Mouse (Mus musculus) lung, postnatal 0 days (tissue): ENCODE measurements around the gene Pkn2. TPM values are rescaled to one million over a fixed set of nuclear protein-coding genes. Genes with fewer than 3 reads are reported as not detected.

Experiments
- ATAC-seq: fragments of 200-750 bp; cut with Nextera tagmentation; 2 replicates; pipeline ENCODE4 v1.8.0; 2017; ENCODE audit warnings: moderate library complexity
- DNase-seq: peaks from one replicate; pipeline ENCODE4 v3.0.0-alpha.2; 2016; ENCODE audit warnings: low spot score
- H3K27ac ChIP-seq: fragments of 300-500 bp; sonication (generic); 2 replicates; pipeline ENCODE4 v1.5.1; 2014; ENCODE audit warnings: antibody characterized with exemption, mild to moderate bottlenecking, low read length, mixed read lengths
- H3K27me3 ChIP-seq: fragments of 300-500 bp; sonication (generic); replicated peaks from 2 replicates; pipeline ENCODE4 v1.6.1; 2014; ENCODE audit warnings: low read length, mixed read lengths; ENCODE audit not compliant: insufficient read depth
- H3K36me3 ChIP-seq: fragments of 300-500 bp; sonication (generic); 2 replicates; pipeline ENCODE4 v1.6.1; 2014; ENCODE audit warnings: low read length, mixed read lengths; ENCODE audit not compliant: insufficient read depth
- H3K4me1 ChIP-seq: fragments of 300-500 bp; sonication (generic); 2 replicates; pipeline ENCODE4 v1.6.1; 2014; ENCODE audit warnings: antibody characterized with exemption, low read depth, low read length, mixed read lengths; ENCODE audit not compliant: insufficient read depth
- H3K4me2 ChIP-seq: fragments of 300-500 bp; sonication (generic); replicated peaks from 2 replicates; pipeline ENCODE4 v1.6.1; 2014; ENCODE audit warnings: low read depth, mild to moderate bottlenecking, low read length, moderate library complexity, mixed read lengths
- H3K4me3 ChIP-seq: fragments of 300-500 bp; sonication (generic); 2 replicates; pipeline ENCODE4 v1.5.1; 2014; ENCODE audit warnings: low read depth, low read length
- H3K9ac ChIP-seq: fragments of 300-500 bp; sonication (generic); replicated peaks from 2 replicates; pipeline ENCODE4 v1.6.1; 2014; ENCODE audit warnings: low read depth, mild to moderate bottlenecking
- H3K9me3 ChIP-seq: fragments of 300-500 bp; sonication (generic); 2 replicates; pipeline ENCODE4 v1.6.1; 2016; ENCODE audit warnings: low read length, mixed read lengths
- CTCF ChIP-seq: IDR thresholded peaks from 2 replicates; pipeline ENCODE4 v1.5.1; 2016; ENCODE audit warnings: antibody characterized with exemption, mild to moderate bottlenecking
- EP300 ChIP-seq: IDR thresholded peaks from 2 replicates; pipeline ENCODE4 v1.6.1; 2016; ENCODE audit warnings: antibody characterized with exemption, mild to moderate bottlenecking, control low read depth
- WGBS: fragments of 180-500 bp; shearing (Covaris S2); extraction: QIAGEN DNeasy Blood & Tissue Kit; methylation state at CpG from one replicate; pipeline ENCODE4 v1.1.7; 2014; 5-methylcytosine and 5-hydroxymethylcytosine counted together
- polyA plus RNA-seq: library from polyadenylated mRNA; unstranded; fragments of >200 nt; fragmentation: Nextera tagmentation; extraction: Ambion mirVana; gene quantifications from 2 replicates; pipeline ENCODE4 v1.2.1, GENCODE M21; 2015

Gene Pkn2
- polyA plus RNA-seq, 1 experiment from 2014 or later, result 57.5 TPM

- ATAC-seq, result no peak
- TF ChIP-seq EP300, result no peak
- TF ChIP-seq CTCF, result no peak
- no peaks in the 10 kb centered on the region for H3K9me3 ChIP-seq
- H3K36me3 ChIP-seq, result no peaks in the 10 kb centered on the region
- no peak overlapping the region for H3K4me2 ChIP-seq
- no peaks in the 10 kb centered on the region for H3K4me1 ChIP-seq
- H3K27me3 ChIP-seq, result no peaks in the 10 kb centered on the region
- no peak overlapping the region for H3K9ac ChIP-seq
- no peak overlapping the region for H3K4me3 ChIP-seq
- WGBS, result 79% methylated on average over 7 of the region's 7 CpGs
- no peak for DNase-seq
- H3K27ac ChIP-seq, result no peak overlapping the region
These were observed 123.2 kb downstream of the Pkn2 start for GRCm38 (mm10) chr3:142758593-142758992.

- H3K9ac ChIP-seq, result no peak overlapping the region
- H3K9me3 ChIP-seq, result no peaks in the 10 kb centered on the region
- no peak overlapping the region for H3K4me3 ChIP-seq
- no peak overlapping the region; the same call in 1 of the 2 replicates for H3K4me2 ChIP-seq
- DNase-seq (no peak), ATAC-seq (no peak; the same call in 1 of the 2 replicates)
- no peaks in the 10 kb centered on the region for H3K27me3 ChIP-seq
- 23% methylated on average over 12 of the region's 12 CpGs for WGBS
- H3K27ac ChIP-seq, result no peak overlapping the region
- no peak for TF ChIP-seq CTCF
- H3K4me1 ChIP-seq, result no peaks in the 10 kb centered on the region
- no peaks in the 10 kb centered on the region for H3K36me3 ChIP-seq
These were observed 124.0 kb downstream of the Pkn2 start for GRCm38 (mm10) chr3:142757841-142758240.

GRCm38 (mm10) chr3:142755132-142755867 is 126.5 kb downstream of the Pkn2 start:
- TF ChIP-seq EP300 (no peak), CTCF (no peak)
- no peaks in the 10 kb centered on the region for H3K9me3 ChIP-seq
- 83% methylated on average over 18 of the region's 18 CpGs for WGBS
- H3K27me3 ChIP-seq, result no peaks in the 10 kb centered on the region
- no peaks in the 10 kb centered on the region for H3K36me3 ChIP-seq
- H3K4me1 ChIP-seq, result no peaks in the 10 kb centered on the region
- ATAC-seq (no peak), DNase-seq (no peak)
- H3K4me3 ChIP-seq, result no peak overlapping the region
- H3K27ac ChIP-seq, result no peak overlapping the region
- H3K4me2 ChIP-seq, result no peak overlapping the region
- no peak overlapping the region for H3K9ac ChIP-seq

GRCm38 (mm10) chr3:142749131-142749530 is 132.7 kb downstream of the Pkn2 start:
- WGBS, result 81% methylated on average over 16 of the region's 16 CpGs
- Histone ChIP-seq H3K4me3 (no peak overlapping the region), H3K36me3 (no peaks in the 10 kb centered on the region), H3K4me1 (no peaks in the 10 kb centered on the region), H3K9me3 (no peaks in the 10 kb centered on the region), H3K4me2 (no peak overlapping the region), H3K9ac (no peak overlapping the region), H3K27me3 (no peaks in the 10 kb centered on the region), H3K27ac (no peak overlapping the region)
- DNase-seq (no peak), ATAC-seq (no peak)
- TF ChIP-seq CTCF (no peak), EP300 (no peak)

- no peak overlapping the region for H3K27ac ChIP-seq
- no peaks in the 10 kb centered on the region for H3K4me1 ChIP-seq
- DNase-seq (no peak), ATAC-seq (no peak)
- no peak overlapping the region for H3K9ac ChIP-seq
- H3K4me2 ChIP-seq, result no peak overlapping the region
- WGBS, result 95% methylated on average over 7 of the region's 7 CpGs
- no peaks in the 10 kb centered on the region for H3K9me3 ChIP-seq
- no peaks in the 10 kb centered on the region for H3K27me3 ChIP-seq
- no peaks in the 10 kb centered on the region for H3K36me3 ChIP-seq
- TF ChIP-seq CTCF (no peak), EP300 (no peak)
- H3K4me3 ChIP-seq, result no peak overlapping the region
These were observed 134.1 kb downstream of the Pkn2 start for GRCm38 (mm10) chr3:142747673-142748072.

GRCm38 (mm10) chr3:142745076-142745475 is 136.7 kb downstream of the Pkn2 start:
- DNase-seq (no peak), ATAC-seq (no peak)
- Histone ChIP-seq H3K9ac (no peak overlapping the region), H3K4me3 (no peak overlapping the region), H3K36me3 (no peaks in the 10 kb centered on the region), H3K4me1 (no peaks in the 10 kb centered on the region), H3K27ac (no peak overlapping the region), H3K9me3 (no peaks in the 10 kb centered on the region), H3K4me2 (no peak overlapping the region), H3K27me3 (no peaks in the 10 kb centered on the region)
- TF ChIP-seq CTCF (no peak), EP300 (no peak)
- WGBS, result 98% methylated on average over 2 of the region's 2 CpGs
